Mouse (Mus musculus): ENCODE results near the gene Abcc8.

Gene Abcc8

DNA sequence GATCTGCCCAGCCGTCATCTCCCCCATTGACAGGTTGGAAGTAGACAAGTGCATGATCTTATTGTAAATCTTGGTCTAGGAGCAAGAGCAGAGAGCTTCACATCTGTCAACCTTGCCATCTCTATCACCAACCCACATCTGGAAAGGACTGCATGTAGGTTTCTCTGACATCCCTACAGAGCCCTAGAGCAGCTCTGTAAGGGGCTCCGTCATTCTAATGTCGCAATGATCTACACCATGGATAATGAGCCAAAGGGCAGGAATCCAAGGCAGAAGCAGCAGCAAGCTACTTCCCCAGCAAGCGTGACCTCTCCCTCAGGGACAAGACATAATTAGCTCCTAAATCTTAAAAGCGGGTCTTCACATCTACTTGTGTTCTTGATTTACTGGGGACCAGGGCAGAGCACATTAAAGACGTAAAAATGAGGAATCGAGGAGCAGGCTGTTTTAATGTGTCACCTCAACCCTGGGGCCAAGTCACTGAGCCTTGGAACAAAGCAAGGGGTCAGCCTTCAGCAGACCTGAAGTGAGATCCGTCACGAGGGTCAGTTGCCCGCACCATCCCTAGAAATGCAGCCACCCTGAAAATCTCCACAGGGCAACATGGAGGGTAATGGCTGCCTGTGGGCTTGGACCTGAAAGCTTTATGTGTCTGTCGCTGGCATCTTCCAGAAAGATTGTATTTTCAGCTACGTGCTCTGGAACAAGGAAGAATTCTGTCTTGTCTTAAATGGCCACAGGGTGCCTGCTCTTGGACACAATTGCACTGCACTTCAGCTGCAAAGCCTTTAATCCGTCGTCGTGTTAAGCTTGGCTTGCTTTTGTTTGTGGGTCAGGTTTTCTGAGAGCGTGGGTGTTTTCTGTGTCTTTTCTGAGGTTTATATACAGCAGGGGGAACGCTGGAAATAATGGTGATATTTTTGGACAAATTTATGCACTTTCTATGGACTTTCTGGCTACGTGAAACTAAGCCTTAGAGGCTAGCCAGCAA, 25.0 kb downstream of the Abcc8 start:
- DNase-seq (ENCODE audit: low spot score), result no peak

- no peak for DNase-seq (ENCODE audit: low spot score)
Measured at GRCm38 (mm10) chr7:46152819-46153351, 26.9 kb downstream of the Abcc8 start.

DNA sequence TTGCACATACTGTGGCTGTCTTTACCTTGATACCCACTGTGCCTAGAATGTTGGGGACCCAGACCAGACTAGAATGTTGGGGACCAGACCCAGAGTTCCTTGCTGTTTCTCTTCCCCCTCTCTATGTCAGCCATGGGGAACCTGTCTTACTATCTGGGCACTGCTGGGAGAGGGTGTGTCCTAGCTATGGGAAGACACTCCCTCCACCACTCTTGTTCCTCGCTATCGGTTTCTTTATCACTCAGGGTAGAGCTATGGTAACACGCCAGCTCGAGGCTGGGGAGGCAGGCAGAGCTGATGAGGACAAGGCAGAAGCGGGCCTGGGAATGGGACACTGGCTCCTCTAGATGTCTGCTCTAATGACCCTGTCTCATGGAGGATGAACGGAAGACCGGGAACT, 32.4 kb downstream of the Abcc8 start:
- no peak for DNase-seq (ENCODE audit: low spot score)

- DNase-seq (ENCODE audit: low spot score), result no peak
Measured at GRCm38 (mm10) chr7:46146675-46147308, 33.0 kb downstream of the Abcc8 start.

DNA sequence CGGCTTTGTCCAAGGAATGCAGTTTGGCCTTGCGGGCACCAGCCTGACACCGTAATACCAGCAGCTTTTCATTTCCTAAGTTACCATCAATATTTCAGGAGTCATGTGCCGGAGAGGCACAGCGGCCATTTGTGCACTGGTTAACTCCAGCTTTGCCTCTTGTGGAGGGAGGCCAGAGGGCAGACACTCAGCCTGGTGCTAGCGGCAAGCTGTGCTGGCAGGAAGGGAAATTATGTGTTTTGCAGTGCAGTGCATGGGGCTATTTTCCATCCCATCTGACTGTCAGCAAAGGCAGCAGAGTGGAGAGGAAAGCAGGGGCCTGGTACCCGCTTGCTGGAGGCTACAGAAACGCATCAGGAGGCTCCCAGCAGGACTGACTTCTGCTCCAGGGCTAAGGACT, 35.8 kb downstream of the Abcc8 start:
- DNase-seq (ENCODE audit: low spot score), result no peak

- no peak for DNase-seq (ENCODE audit: low spot score)
Measured at GRCm38 (mm10) chr7:46138329-46138930, 41.4 kb downstream of the Abcc8 start.

DNA sequence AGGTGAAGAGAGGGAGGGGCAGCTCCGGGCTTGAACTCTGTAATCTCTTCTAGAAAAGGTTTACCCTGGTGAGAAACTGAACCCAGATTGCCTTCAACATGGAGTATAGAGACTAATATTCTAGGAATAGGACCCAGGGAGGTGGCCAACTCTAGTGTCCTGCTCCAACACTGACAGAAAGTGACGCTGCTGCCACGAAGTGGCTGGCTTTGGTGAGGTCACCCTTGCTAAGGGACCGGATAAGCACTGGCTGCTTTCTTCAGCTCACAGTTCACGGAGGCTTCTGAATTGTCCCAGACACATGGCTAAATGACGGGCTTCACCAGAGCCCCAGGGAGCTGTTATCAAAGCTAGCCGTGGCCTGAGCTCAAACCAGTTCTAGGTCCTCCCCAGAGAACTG, 46.0 kb downstream of the Abcc8 start:
- DNase-seq (ENCODE audit: low spot score), result no peak

GRCm38 (mm10) chr7:46132229-46132628, 47.6 kb downstream of the Abcc8 start:
- no peak for DNase-seq (ENCODE audit: low spot score)

DNA sequence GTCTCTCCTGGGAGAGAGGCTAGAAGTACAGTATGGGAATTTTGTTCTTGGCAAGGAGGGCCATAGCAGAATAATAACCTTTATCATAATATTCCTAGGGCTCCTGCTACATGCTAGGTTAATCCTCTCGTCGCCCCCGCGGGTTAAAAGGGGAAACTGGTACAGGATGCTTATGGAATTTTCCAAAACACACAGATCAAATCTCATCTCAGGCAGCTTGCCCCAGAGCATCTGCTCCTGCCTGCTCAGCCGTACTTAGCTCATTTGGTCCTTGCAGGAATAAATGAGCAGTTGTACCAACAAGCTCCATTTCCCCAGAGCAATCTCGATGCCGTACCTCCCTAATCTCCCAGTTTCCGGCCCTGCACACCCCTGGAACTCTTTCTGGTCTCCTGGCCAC, 48.0 kb downstream of the Abcc8 start:
- no peak for DNase-seq (ENCODE audit: low spot score)

GRCm38 (mm10) chr7:46131266-46131665, 48.6 kb downstream of the Abcc8 start:
- peak; percentile 2 for DNase-seq (ENCODE audit: low spot score)

GRCm38 (mm10) chr7:46130723-46131122, 49.1 kb downstream of the Abcc8 start:
- no peak for DNase-seq (ENCODE audit: low spot score)

- no peak for DNase-seq (ENCODE audit: low spot score)
Measured at GRCm38 (mm10) chr7:46129463-46130179, 50.2 kb downstream of the Abcc8 start.

GRCm38 (mm10) chr7:46128196-46128595, 51.6 kb downstream of the Abcc8 start:
- no peak for DNase-seq (ENCODE audit: low spot score)

DNA sequence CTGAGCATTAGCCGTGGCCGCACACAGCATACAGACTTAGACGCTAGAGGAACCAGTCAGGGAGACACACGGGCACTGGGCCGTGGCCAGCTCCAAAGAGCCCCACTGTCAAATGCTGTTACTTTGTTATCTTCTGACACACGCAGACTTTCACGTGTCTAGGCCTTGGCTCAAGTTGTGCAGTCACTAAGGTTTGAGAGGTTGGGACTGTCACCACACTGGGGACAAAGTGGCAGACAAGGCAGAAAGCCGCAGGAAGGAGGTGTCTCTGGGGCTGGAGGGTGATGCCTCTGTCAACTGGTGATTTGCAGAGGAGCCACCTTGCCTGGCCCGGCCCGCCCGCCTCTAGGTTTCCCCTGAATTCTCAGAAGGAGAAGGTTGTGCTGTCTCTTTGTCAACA, 54.5 kb downstream of the Abcc8 start:
- DNase-seq (ENCODE audit: low spot score), result no peak

DNA sequence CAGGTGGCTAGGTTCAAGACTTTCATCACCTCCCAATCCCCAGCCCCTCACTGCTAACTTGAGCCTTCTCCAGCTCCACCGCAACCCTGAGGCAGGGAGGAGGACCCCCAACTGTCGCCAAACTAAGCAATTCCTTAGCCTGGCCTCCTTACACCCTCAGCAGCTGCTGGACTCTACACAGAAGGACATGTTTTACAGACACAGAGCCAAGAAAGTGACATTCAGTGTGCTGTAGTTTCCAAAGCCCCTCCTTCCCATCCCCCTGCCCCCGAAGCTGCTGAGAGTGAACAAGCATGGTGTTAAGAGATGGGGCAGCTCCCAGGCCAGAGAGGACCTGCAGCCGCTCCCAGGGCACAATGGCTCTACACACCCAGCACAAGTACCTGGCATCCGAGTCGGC, 55.4 kb downstream of the Abcc8 start:
- DNase-seq (ENCODE audit: low spot score), result no peak

- DNase-seq (ENCODE audit: low spot score), result no peak
Measured at GRCm38 (mm10) chr7:46122964-46123363, 56.9 kb downstream of the Abcc8 start.

GRCm38 (mm10) chr7:46117035-46117434, 62.8 kb downstream of the Abcc8 start:
- no peak for DNase-seq (ENCODE audit: low spot score)

- no peak for DNase-seq (ENCODE audit: low spot score)
Measured at GRCm38 (mm10) chr7:46116118-46116581, 63.7 kb downstream of the Abcc8 start.

DNA sequence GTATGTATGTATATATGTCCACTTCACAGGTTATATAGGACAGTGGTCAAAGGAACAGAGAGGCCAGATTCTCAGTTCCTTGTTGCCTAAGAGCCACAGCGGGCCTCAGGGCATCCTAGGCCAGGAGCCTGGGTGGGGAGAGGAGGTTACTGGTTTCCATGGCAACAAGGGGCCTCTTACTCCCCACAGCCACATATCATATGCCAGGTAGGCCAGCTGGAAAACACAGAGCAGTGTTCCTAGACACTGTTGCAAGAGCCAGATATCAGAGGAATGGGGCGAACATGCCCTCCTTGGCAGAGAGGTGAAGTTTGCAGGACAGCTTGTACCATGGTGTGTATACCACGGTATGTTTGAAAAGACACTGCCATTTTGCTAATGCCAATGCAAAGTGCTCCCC, 66.4 kb downstream of the Abcc8 start:
- DNase-seq (ENCODE audit: low spot score), result no peak

DNA sequence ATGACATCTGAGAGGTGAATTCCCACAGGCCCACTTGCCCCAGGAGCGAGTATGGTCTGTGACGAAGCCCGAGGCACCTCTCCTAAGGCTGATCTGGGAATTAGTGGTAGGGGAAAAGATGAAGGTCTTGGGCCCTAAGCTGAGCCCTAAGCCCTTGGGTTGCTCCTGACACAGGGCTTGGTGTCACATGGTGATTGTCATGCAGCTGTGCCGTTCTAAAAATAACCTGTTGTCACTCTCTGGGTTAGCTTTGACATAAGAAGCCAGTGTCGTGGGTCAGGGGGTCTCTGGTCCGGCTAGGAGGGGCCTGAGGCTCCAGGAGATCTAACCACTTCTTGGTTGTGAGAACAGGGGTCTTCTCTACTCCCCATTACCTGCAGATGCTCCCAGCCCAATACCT, 67.9 kb downstream of the Abcc8 start:
- DNase-seq (ENCODE audit: low spot score), result no peak

DNA sequence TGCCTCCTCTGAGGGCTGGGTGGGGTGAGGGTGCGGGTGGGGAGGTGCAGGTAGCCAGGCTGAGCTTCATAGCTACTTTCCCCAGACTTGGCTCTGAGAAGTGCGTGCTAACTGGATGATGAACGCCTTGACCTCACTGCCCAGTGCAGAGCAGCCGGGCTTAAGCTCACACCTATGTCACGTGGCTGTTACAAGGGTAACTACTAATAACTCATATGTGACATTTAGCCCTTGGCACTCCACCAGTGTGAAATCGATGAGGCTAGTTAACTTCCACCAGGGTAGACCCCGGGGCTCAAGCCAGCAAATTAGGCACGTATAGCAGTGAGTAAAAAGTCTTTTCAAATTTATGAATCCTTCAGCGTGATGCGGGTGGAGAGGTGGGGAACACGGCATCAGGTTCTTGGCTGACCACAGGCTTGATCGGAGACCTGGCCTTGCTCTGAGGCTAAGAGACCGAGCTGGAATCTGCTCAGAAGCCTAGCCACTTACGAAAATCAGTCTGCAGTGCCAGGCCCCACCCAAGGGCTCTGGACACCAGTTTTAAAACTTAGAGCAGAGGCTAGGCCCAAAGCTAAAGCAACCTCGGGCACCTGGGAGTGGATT, 68.5 kb downstream of the Abcc8 start:
- no peak for DNase-seq (ENCODE audit: low spot score)

Measured in lung, postnatal 25 days (tissue).